Mouse (Mus musculus): ENCODE data around the gene Tor3a.

- TF ChIP-seq POLR2A (IDR thresholded peaks at IDR 0.05; ENCODE audit: insufficient read depth, low read length) (no peak), CTCF (IDR thresholded peaks at IDR 0.05; ENCODE audit: low read depth, low read length) (no peak)
Measured at GRCm38 (mm10) chr1:156641808-156642207, 32.3 kb downstream of the Tor3a start.

Measured in ES-Bruce4 (cell line).